Mouse (Mus musculus): Measurements from ENCODE around the gene Gprc5a. TPM values are rescaled to one million over a fixed set of nuclear protein-coding genes. Genes with fewer than 3 reads are reported as not detected.

Gene Gprc5a
- polyA plus RNA-seq, 1 experiment = 34.2 TPM

DNA sequence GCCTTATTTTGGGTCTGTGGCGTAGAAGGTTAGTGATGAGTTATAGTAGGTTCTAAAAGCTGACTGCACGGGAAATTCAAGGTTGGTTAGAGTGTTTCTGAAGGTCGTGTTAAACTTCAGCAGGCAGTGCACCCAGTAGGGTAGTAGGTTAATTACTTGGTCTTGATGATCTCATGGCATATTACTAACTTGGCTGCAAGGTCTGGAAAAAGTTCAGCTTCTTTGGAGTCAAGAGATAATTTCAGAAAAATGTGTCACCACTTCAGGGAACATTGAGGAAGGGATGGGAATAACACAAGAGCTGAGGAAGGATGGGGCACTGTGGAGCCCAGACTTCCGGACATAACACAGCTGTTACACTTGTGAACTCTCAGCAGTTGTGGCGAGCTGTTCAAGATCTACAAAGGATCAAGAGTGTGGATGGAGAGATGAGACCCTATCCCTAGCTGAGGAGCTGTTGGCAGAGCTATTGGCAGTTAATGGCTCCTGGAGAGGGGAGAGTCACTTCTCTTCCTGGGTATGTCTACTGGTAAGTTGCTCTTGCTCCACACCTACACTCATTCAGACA, 37.4 kb downstream of the Gprc5a start:
- Histone ChIP-seq H3K36me3 (ENCODE audit: control insufficient read depth, insufficient read depth) (no peaks in the 10 kb centered on the region), H3ac (ENCODE audit: control insufficient read depth, insufficient read length, low read depth) (no peak overlapping the region), H3K27me3 (ENCODE audit: control insufficient read depth, insufficient read depth, insufficient read length) (no peaks in the 10 kb centered on the region), H3K79me3 (ENCODE audit: low read depth) (no peaks in the 10 kb centered on the region), H3K79me2 (ENCODE audit: control insufficient read depth, insufficient read depth) (no peaks in the 10 kb centered on the region), H3K4me3 (ENCODE audit: insufficient read depth, poor library complexity, severe bottlenecking) (no peak overlapping the region)
- TF ChIP-seq CTCF (IDR thresholded peaks at IDR 0.05; ENCODE audit: control insufficient read depth, insufficient read depth, insufficient read length) (no peak), MYOD1 (IDR thresholded peaks at IDR 0.05; ENCODE audit: control insufficient read depth, insufficient read length, low read depth) (no peak)

DNA sequence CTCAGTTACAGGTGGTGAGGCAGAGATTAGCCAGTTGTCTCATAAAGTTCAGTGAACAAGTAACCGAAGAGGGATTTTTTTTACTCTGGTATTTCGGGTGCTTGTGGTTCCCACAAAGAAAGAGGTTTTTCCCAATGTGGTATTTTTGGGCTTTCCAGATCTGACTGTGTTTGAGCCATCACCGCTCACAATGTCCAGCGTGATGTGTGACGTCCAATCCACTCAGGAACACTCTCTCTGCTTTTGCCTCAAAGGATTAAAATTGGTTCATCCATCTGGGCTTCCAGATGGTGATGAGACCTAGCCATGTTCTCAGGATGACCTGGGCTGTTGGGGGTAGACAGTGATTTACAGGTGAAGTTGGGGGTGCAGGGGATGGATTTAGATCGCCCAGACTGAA, 41.6 kb downstream of the Gprc5a start:
- H3K36me3 ChIP-seq (ENCODE audit: control insufficient read depth, insufficient read depth) = no peaks in the 10 kb centered on the region
- no peaks in the 10 kb centered on the region for H3K79me2 ChIP-seq (ENCODE audit: control insufficient read depth, insufficient read depth)
- H3ac ChIP-seq (ENCODE audit: control insufficient read depth, insufficient read length, low read depth) = no peak overlapping the region
- TF ChIP-seq MAX (IDR thresholded peaks at IDR 0.05) (no peak), CTCF (IDR thresholded peaks at IDR 0.05; ENCODE audit: control insufficient read depth, insufficient read depth, insufficient read length) (no peak), FOSL1 (IDR thresholded peaks at IDR 0.05; ENCODE audit: insufficient read depth, low read length, poor library complexity, severe bottlenecking) (no peak), CEBPB (IDR thresholded peaks at IDR 0.05; ENCODE audit: low read depth) (no peak), MYOD1 (IDR thresholded peaks at IDR 0.05; ENCODE audit: control insufficient read depth, insufficient read length, low read depth) (no peak), MYOG (IDR thresholded peaks at IDR 0.05; ENCODE audit: control insufficient read depth, extremely low read depth, insufficient read length) (no peak), USF1 (IDR thresholded peaks at IDR 0.05; ENCODE audit: low read depth) (no peak)
- no peak overlapping the region for H3K4me3 ChIP-seq (ENCODE audit: insufficient read depth, poor library complexity, severe bottlenecking)
- H3K27me3 ChIP-seq (ENCODE audit: control insufficient read depth, insufficient read depth, insufficient read length) = no peaks in the 10 kb centered on the region
- no peaks in the 10 kb centered on the region for H3K79me3 ChIP-seq (ENCODE audit: low read depth)

DNA sequence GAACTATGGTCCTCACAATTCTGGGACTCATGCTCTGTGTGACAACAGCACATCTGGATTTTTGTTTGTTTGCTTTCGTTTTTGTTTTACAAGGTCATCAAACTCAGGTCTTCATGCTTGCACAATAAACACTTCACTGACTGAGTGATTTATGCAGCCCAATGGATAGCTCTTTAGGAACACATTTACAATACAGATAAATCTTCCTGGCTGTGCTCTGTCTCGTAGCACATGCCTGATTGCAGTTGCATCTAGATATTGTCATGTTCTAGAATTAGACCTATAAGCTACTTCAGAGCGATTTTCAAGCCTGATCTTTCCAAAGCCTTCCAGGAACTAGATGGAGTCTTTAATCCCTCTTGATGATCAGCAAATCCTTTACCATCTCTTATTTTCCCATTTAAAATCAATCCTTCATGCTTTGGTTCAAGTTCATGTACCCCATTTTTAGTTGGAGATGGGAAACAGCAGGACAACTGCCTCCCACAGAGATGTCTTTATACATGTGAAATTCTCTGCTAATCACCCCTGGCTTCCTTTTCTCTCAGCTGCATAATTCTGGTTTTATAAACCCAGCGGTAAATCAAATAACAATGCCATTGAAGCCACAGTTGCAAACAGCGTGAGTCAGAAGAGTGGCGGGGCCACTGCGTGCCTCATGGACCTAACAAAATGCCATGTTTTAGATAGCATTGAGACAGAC, 47.1 kb downstream of the Gprc5a start:
- Histone ChIP-seq H3K36me3 (ENCODE audit: control insufficient read depth, insufficient read depth) (no peaks in the 10 kb centered on the region), H3ac (ENCODE audit: control insufficient read depth, insufficient read length, low read depth) (no peak overlapping the region), H3K27me3 (ENCODE audit: control insufficient read depth, insufficient read depth, insufficient read length) (no peaks in the 10 kb centered on the region), H3K4me3 (ENCODE audit: insufficient read depth, poor library complexity, severe bottlenecking) (no peak overlapping the region), H3K79me3 (ENCODE audit: low read depth) (no peaks in the 10 kb centered on the region), H3K79me2 (ENCODE audit: control insufficient read depth, insufficient read depth) (no peaks in the 10 kb centered on the region)
- no peak for TF ChIP-seq CEBPB (IDR thresholded peaks at IDR 0.05; ENCODE audit: low read depth)
- TF ChIP-seq MAX (IDR thresholded peaks at IDR 0.05) = no peak
- no peak for TF ChIP-seq USF1 (IDR thresholded peaks at IDR 0.05; ENCODE audit: low read depth)
- no peak for TF ChIP-seq FOSL1 (IDR thresholded peaks at IDR 0.05; ENCODE audit: insufficient read depth, low read length, poor library complexity, severe bottlenecking)
- TF ChIP-seq MYOG (IDR thresholded peaks at IDR 0.05; ENCODE audit: control insufficient read depth, extremely low read depth, insufficient read length) = no peak
- TF ChIP-seq CTCF (IDR thresholded peaks at IDR 0.05; ENCODE audit: control insufficient read depth, insufficient read depth, insufficient read length) = no peak
- TF ChIP-seq MYOD1 (IDR thresholded peaks at IDR 0.05; ENCODE audit: control insufficient read depth, insufficient read length, low read depth) = no peak

DNA sequence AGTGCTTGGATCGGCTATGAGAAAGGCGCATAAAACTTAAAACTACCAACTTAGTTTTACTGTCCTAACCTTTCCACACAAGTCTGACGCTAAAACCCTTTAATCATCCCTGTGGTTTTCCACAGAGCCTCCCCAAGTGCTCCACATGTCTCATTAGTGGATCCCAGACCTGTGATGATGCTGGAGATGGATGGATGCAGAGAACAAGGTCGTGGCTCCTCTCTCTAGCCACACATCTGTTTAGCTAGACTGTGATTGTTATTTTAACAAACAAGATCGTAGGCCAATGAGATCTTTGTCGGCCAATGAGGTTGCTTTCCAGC, 47.6 kb downstream of the Gprc5a start:
- Histone ChIP-seq H3K4me3 (ENCODE audit: insufficient read depth, poor library complexity, severe bottlenecking) (no peak overlapping the region), H3K27me3 (ENCODE audit: control insufficient read depth, insufficient read depth, insufficient read length) (no peaks in the 10 kb centered on the region), H3ac (ENCODE audit: control insufficient read depth, insufficient read length, low read depth) (no peak overlapping the region), H3K36me3 (ENCODE audit: control insufficient read depth, insufficient read depth) (no peaks in the 10 kb centered on the region), H3K79me3 (ENCODE audit: low read depth) (no peaks in the 10 kb centered on the region), H3K79me2 (ENCODE audit: control insufficient read depth, insufficient read depth) (no peaks in the 10 kb centered on the region)
- TF ChIP-seq CTCF (IDR thresholded peaks at IDR 0.05; ENCODE audit: control insufficient read depth, insufficient read depth, insufficient read length) (no peak), CEBPB (IDR thresholded peaks at IDR 0.05; ENCODE audit: low read depth) (no peak), USF1 (IDR thresholded peaks at IDR 0.05; ENCODE audit: low read depth) (no peak), MYOG (IDR thresholded peaks at IDR 0.05; ENCODE audit: control insufficient read depth, extremely low read depth, insufficient read length) (no peak), MAX (IDR thresholded peaks at IDR 0.05) (no peak), MYOD1 (IDR thresholded peaks at IDR 0.05; ENCODE audit: control insufficient read depth, insufficient read length, low read depth) (no peak), FOSL1 (IDR thresholded peaks at IDR 0.05; ENCODE audit: insufficient read depth, low read length, poor library complexity, severe bottlenecking) (no peak)

DNA sequence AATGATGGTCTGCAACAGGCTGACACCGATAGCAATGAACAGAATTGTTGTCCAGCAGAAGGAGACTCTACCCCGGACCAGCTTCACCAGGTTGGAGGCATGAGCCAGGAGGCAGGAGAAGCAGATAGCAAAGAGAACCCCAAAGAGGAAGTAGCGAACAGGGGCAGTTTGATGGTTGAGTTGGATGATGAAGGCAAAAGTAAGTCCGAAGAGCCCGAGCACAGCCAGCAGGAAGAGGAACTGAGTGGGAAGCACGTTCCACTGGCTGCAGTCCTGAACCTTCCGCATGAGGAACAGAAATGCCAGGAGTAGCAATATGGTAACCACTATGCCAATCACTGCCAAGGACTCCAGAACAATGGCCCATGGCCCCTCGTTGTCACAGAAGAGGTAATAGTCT, 51.0 kb downstream of the Gprc5a start:
- H3K27me3 ChIP-seq (ENCODE audit: control insufficient read depth, insufficient read depth, insufficient read length) = no peaks in the 10 kb centered on the region
- no peaks in the 10 kb centered on the region for H3K36me3 ChIP-seq (ENCODE audit: control insufficient read depth, insufficient read depth)
- TF ChIP-seq FOSL1 (IDR thresholded peaks at IDR 0.05; ENCODE audit: insufficient read depth, low read length, poor library complexity, severe bottlenecking) (no peak), CEBPB (IDR thresholded peaks at IDR 0.05; ENCODE audit: low read depth) (no peak), USF1 (IDR thresholded peaks at IDR 0.05; ENCODE audit: low read depth) (no peak), MYOG (IDR thresholded peaks at IDR 0.05; ENCODE audit: control insufficient read depth, extremely low read depth, insufficient read length) (no peak), MYOD1 (IDR thresholded peaks at IDR 0.05; ENCODE audit: control insufficient read depth, insufficient read length, low read depth) (no peak), CTCF (IDR thresholded peaks at IDR 0.05; ENCODE audit: control insufficient read depth, insufficient read depth, insufficient read length) (no peak), MAX (IDR thresholded peaks at IDR 0.05) (no peak)
- no peaks in the 10 kb centered on the region for H3K79me2 ChIP-seq (ENCODE audit: control insufficient read depth, insufficient read depth)
- no peak overlapping the region for H3ac ChIP-seq (ENCODE audit: control insufficient read depth, insufficient read length, low read depth)
- no peaks in the 10 kb centered on the region for H3K79me3 ChIP-seq (ENCODE audit: low read depth)
- H3K4me3 ChIP-seq (ENCODE audit: insufficient read depth, poor library complexity, severe bottlenecking) = no peak overlapping the region

DNA sequence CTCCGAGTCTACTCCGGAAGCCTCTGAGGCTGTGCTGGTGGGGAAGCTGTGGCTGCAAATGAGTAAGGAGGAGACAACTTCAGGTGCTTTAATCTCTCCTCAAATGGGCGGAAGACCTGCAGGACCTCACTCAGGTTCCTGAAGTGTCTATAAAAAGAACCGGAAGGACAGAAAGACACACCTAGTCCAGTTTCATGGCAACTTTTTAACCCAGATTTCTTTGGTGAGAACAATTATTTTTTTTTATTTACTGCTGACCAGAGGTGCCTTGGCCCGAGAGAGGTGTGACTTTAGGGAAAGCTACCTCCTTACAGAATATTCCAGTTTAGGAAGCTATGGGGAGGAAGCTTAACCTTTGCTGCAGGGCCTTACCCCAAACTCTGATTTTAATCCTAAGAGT, 52.7 kb downstream of the Gprc5a start, which contains the start of gene Gprc5d:
Gprc5d (minus strand) TSS at position 101 of the 400 bp plus-strand sequence.
- Histone ChIP-seq H3K36me3 (ENCODE audit: control insufficient read depth, insufficient read depth) (no peaks in the 10 kb centered on the region), H3K79me2 (ENCODE audit: control insufficient read depth, insufficient read depth) (no peaks in the 10 kb centered on the region), H3K27me3 (ENCODE audit: control insufficient read depth, insufficient read depth, insufficient read length) (no peaks in the 10 kb centered on the region), H3K4me3 (ENCODE audit: insufficient read depth, poor library complexity, severe bottlenecking) (no peak within 1 kb of the TSS), H3ac (ENCODE audit: control insufficient read depth, insufficient read length, low read depth) (no peak within 1 kb of the TSS), H3K79me3 (ENCODE audit: low read depth) (no peaks in the 10 kb centered on the region)
- TF ChIP-seq MYOG (IDR thresholded peaks at IDR 0.05; ENCODE audit: control insufficient read depth, extremely low read depth, insufficient read length) (no peak), MAX (IDR thresholded peaks at IDR 0.05) (no peak), CEBPB (IDR thresholded peaks at IDR 0.05; ENCODE audit: low read depth) (no peak), MYOD1 (IDR thresholded peaks at IDR 0.05; ENCODE audit: control insufficient read depth, insufficient read length, low read depth) (no peak), USF1 (IDR thresholded peaks at IDR 0.05; ENCODE audit: low read depth) (no peak), FOSL1 (IDR thresholded peaks at IDR 0.05; ENCODE audit: insufficient read depth, low read length, poor library complexity, severe bottlenecking) (no peak), CTCF (IDR thresholded peaks at IDR 0.05; ENCODE audit: control insufficient read depth, insufficient read depth, insufficient read length) (no peak)
